Mouse (Mus musculus) heart, postnatal 4 days (tissue): Measurements from ENCODE around the gene Tmem98. TPM values are rescaled to one million over a fixed set of nuclear protein-coding genes. Genes with fewer than 3 reads are reported as not detected.

ENCODE experiments used
- DNase-seq: peaks from one replicate; pipeline ENCODE4 v3.0.0; 2021
- total RNA-seq, 2 experiments: library from RNA; stranded (reverse); gene quantifications; 2 replicates each; pipeline ENCODE4 v1.2.3; 2021

Tmem98 gene
- total RNA-seq, 2 experiments from 2014 or later, result 50.9 to 53.6 TPM

- no peak for DNase-seq
These were observed 18.1 kb upstream of the Tmem98 start for GRCm38 (mm10) chr11:80791677-80792432.

- DNase-seq, result no peak
These were observed 16.6 kb upstream of the Tmem98 start for GRCm38 (mm10) chr11:80793386-80793785.

GRCm38 (mm10) chr11:80794290-80794689, 15.7 kb upstream of the Tmem98 start:
- no peak for DNase-seq

GRCm38 (mm10) chr11:80795431-80795830, 14.5 kb upstream of the Tmem98 start:
- peak; percentile 35 for DNase-seq

- no peak for DNase-seq
These were observed 10.0 kb upstream of the Tmem98 start for GRCm38 (mm10) chr11:80799979-80800378.

GRCm38 (mm10) chr11:80802706-80803105, 7.3 kb upstream of the Tmem98 start:
- DNase-seq, result peak; percentile 25

- no peak for DNase-seq
These were observed 1.4 kb upstream of the Tmem98 start for GRCm38 (mm10) chr11:80808551-80809070.

- DNase-seq, result no peak
These were observed 346 bp upstream of the Tmem98 start for GRCm38 (mm10) chr11:80809666-80809992.

GRCm38 (mm10) chr11:80811156-80811555, 1.2 kb downstream of the Tmem98 start:
- DNase-seq, result no peak

GRCm38 (mm10) chr11:80815354-80815753, 5.4 kb downstream of the Tmem98 start:
- no peak for DNase-seq

- DNase-seq, result peak; percentile 88
These were observed 8.2 kb downstream of the Tmem98 start for GRCm38 (mm10) chr11:80818060-80818697.

GRCm38 (mm10) chr11:80820085-80820484, 10.1 kb downstream of the Tmem98 start:
- DNase-seq, result no peak

GRCm38 (mm10) chr11:80821296-80821695, 11.3 kb downstream of the Tmem98 start:
- DNase-seq, result peak; percentile 51

GRCm38 (mm10) chr11:80821794-80822193, 11.8 kb downstream of the Tmem98 start:
- no peak for DNase-seq

GRCm38 (mm10) chr11:80835395-80835794, 25.4 kb downstream of the Tmem98 start:
- no peak for DNase-seq

GRCm38 (mm10) chr11:80835841-80836240, 25.9 kb downstream of the Tmem98 start:
- DNase-seq, result no peak

GRCm38 (mm10) chr11:80838724-80839123, 28.7 kb downstream of the Tmem98 start:
- DNase-seq, result no peak

GRCm38 (mm10) chr11:80843435-80843834, 33.5 kb downstream of the Tmem98 start:
- DNase-seq, result no peak

- no peak for DNase-seq
These were observed 35.5 kb downstream of the Tmem98 start for GRCm38 (mm10) chr11:80845486-80845885.

GRCm38 (mm10) chr11:80846115-80846514, 36.1 kb downstream of the Tmem98 start:
- no peak for DNase-seq

- DNase-seq, result no peak
These were observed 38.2 kb downstream of the Tmem98 start for GRCm38 (mm10) chr11:80848131-80848530.

GRCm38 (mm10) chr11:80851859-80852258, 41.9 kb downstream of the Tmem98 start:
- peak; percentile 38 for DNase-seq

- DNase-seq, result no peak
These were observed 43.0 kb downstream of the Tmem98 start for GRCm38 (mm10) chr11:80853014-80853413.

GRCm38 (mm10) chr11:80854430-80854829, 44.5 kb downstream of the Tmem98 start:
- DNase-seq, result no peak
